Mouse (Mus musculus) CH12.LX (cell line): ENCODE results near the gene Kcnip4. TPM values are rescaled to one million over a fixed set of nuclear protein-coding genes. Genes with fewer than 3 reads are reported as not detected.

ENCODE experiments used
- DNase-seq: peaks from one replicate; pipeline ENCODE4 v3.0.0-alpha.2; 2013; ENCODE audit errors: extremely low read depth
- H3K27ac ChIP-seq: 2 replicates; pipeline ENCODE4 v1.5.1; 2012; ENCODE audit warnings: low read depth, mild to moderate bottlenecking, control low read depth, moderate library complexity; ENCODE audit not compliant: insufficient read depth
- H3K27me3 ChIP-seq: replicated peaks from 2 replicates; pipeline ENCODE3; 2012; ENCODE audit warnings: inconsistent platforms
- H3K36me3 ChIP-seq, 2 experiments: replicated peaks in 1 of 2; 2 replicates each; pipeline versions ENCODE3 to v1.6.1; 2012; ENCODE audit warnings: inconsistent platforms in 1 of 2, low read length in 1 of 2, mild to moderate bottlenecking in 1 of 2, mixed read lengths in 1 of 2, moderate library complexity in 1 of 2; ENCODE audit not compliant: control insufficient read depth in 1 of 2, insufficient read depth in 1 of 2
- H3K4me1 ChIP-seq, 2 experiments: 2 replicates each; pipeline ENCODE4 v1.6.1; 2012; ENCODE audit warnings: inconsistent platforms in 1 of 2, moderate library complexity in 1 of 2; ENCODE audit not compliant: insufficient read depth in 2 of 2, control insufficient read depth in 1 of 2
- H3K4me2 ChIP-seq: 2 replicates; pipeline ENCODE4 v1.6.1; 2012; ENCODE audit warnings: low read depth, mild to moderate bottlenecking, control low read depth; ENCODE audit not compliant: poor library complexity, insufficient read depth, severe bottlenecking
- H3K4me3 ChIP-seq, 3 experiments: fragments of 150-350 bp in 1 of 3; sonication (generic) in 1 of 3; replicated peaks in 1 of 3; 2 replicates each; pipeline versions ENCODE3 to v1.5.1; 2011 to 2012; ENCODE audit warnings: low read depth in 2 of 3, low read length in 2 of 3, mild to moderate bottlenecking in 2 of 3, moderate library complexity in 2 of 3, control low read depth in 1 of 3, improper control_type of control experiment in 1 of 3, inconsistent platforms in 1 of 3, mixed read lengths in 1 of 3; ENCODE audit not compliant: poor library complexity in 1 of 3
- H3K79me2 ChIP-seq: replicated peaks from 2 replicates; pipeline ENCODE4 v1.6.1; 2012; ENCODE audit warnings: mild to moderate bottlenecking, moderate library complexity; ENCODE audit not compliant: control insufficient read depth, poor library complexity, insufficient read depth, severe bottlenecking; ENCODE audit errors: extremely low read depth
- H3K9ac ChIP-seq: 2 replicates; pipeline ENCODE4 v1.6.1; 2012; ENCODE audit warnings: low read depth, mild to moderate bottlenecking, control low read depth, moderate library complexity; ENCODE audit not compliant: insufficient read depth
- H3K9me3 ChIP-seq: replicated peaks from 2 replicates; pipeline ENCODE3; 2012; ENCODE audit warnings: low read length, inconsistent platforms, mixed read lengths
- BHLHE40 ChIP-seq: IDR thresholded peaks from 2 replicates; pipeline ENCODE4 v1.6.1; 2011; ENCODE audit warnings: mild to moderate bottlenecking, low read depth, low read length, improper control_type of control experiment
- CHD1 ChIP-seq: IDR thresholded peaks from 2 replicates; pipeline ENCODE4 v1.6.1; 2012; ENCODE audit warnings: low read depth, low read length, improper control_type of control experiment, inconsistent platforms
- CHD2 ChIP-seq: IDR thresholded peaks from 2 replicates; pipeline ENCODE4 v1.6.1; 2011; ENCODE audit warnings: low read length, improper control_type of control experiment
- CTCF ChIP-seq, 2 experiments: IDR thresholded peaks in 1 of 2; conservative IDR thresholded peaks in 1 of 2; 2 replicates each; pipeline ENCODE4 v1.5.1; 2011 to 2012; ENCODE audit warnings: low read depth in 2 of 2, low read length in 2 of 2, improper control_type of control experiment in 1 of 2, inconsistent platforms in 1 of 2, mild to moderate bottlenecking in 1 of 2, moderate library complexity in 1 of 2
- E2F4 ChIP-seq: IDR thresholded peaks from 2 replicates; pipeline ENCODE4 v1.6.1; 2011; ENCODE audit warnings: low read depth, low read length, improper control_type of control experiment; ENCODE audit not compliant: insufficient replicate concordance
- ELF1 ChIP-seq: IDR thresholded peaks from 2 replicates; pipeline ENCODE4 v1.6.1; 2014; ENCODE audit warnings: low read depth, mild to moderate bottlenecking, inconsistent platforms, low read length, improper control_type of control experiment
- EP300 ChIP-seq: IDR thresholded peaks from 2 replicates; pipeline ENCODE4 v1.6.1; 2011; ENCODE audit warnings: low read length, improper control_type of control experiment
- ETS1 ChIP-seq: conservative IDR thresholded peaks from 2 replicates; pipeline ENCODE4 v1.6.1; 2012; ENCODE audit warnings: low read depth, mild to moderate bottlenecking, inconsistent platforms, low read length, improper control_type of control experiment, moderate library complexity
- HCFC1 ChIP-seq: IDR thresholded peaks from 2 replicates; pipeline ENCODE4 v1.6.1; 2012; ENCODE audit warnings: low read depth, mild to moderate bottlenecking, inconsistent platforms, low read length, improper control_type of control experiment
- JUN ChIP-seq: IDR thresholded peaks from 2 replicates; pipeline ENCODE4 v1.6.1; 2011; ENCODE audit warnings: low read depth, mild to moderate bottlenecking, low read length, improper control_type of control experiment, moderate library complexity; ENCODE audit not compliant: insufficient read depth
- JUND ChIP-seq: conservative IDR thresholded peaks from 2 replicates; pipeline ENCODE4 v1.6.1; 2011; ENCODE audit warnings: low read depth, low read length, improper control_type of control experiment
- MAX ChIP-seq: IDR thresholded peaks from 2 replicates; pipeline ENCODE4 v1.6.1; 2011; ENCODE audit warnings: low read length, improper control_type of control experiment
- NELFE ChIP-seq: IDR thresholded peaks from 2 replicates; pipeline ENCODE4 v1.6.1; 2011; ENCODE audit warnings: low read depth, low read length, improper control_type of control experiment
- NRF1 ChIP-seq: IDR thresholded peaks from 2 replicates; pipeline ENCODE4 v1.6.1; 2014; ENCODE audit warnings: low read depth, mild to moderate bottlenecking, inconsistent platforms, low read length, improper control_type of control experiment, moderate library complexity
- PAX5 ChIP-seq: IDR thresholded peaks from 2 replicates; pipeline ENCODE4 v1.6.1; 2012; ENCODE audit warnings: low read length, inconsistent platforms, mixed read lengths
- POLR2A ChIP-seq: IDR thresholded peaks from 2 replicates; pipeline ENCODE4 v1.6.1; 2011; ENCODE audit warnings: low read depth, mild to moderate bottlenecking, improper control_type of control experiment, low read length
- POLR2AphosphoS2 ChIP-seq: IDR thresholded peaks from 2 replicates; pipeline ENCODE4 v1.6.1; 2011; ENCODE audit warnings: low read depth, low read length, improper control_type of control experiment
- RAD21 ChIP-seq: IDR thresholded peaks from 2 replicates; pipeline ENCODE4 v1.6.1; 2011; ENCODE audit warnings: low read depth, mild to moderate bottlenecking, low read length, improper control_type of control experiment, moderate library complexity
- SMC3 ChIP-seq: IDR thresholded peaks from 2 replicates; pipeline ENCODE4 v1.6.1; 2011; ENCODE audit warnings: low read depth, low read length, improper control_type of control experiment
- TCF12 ChIP-seq: IDR thresholded peaks from 2 replicates; pipeline ENCODE4 v1.6.1; 2014; ENCODE audit warnings: low read depth, mild to moderate bottlenecking, inconsistent platforms, low read length, improper control_type of control experiment
- UBTF ChIP-seq: IDR thresholded peaks from 2 replicates; pipeline ENCODE4 v1.6.1; 2012; ENCODE audit warnings: low read depth, mild to moderate bottlenecking, inconsistent platforms, low read length, improper control_type of control experiment, moderate library complexity
- USF1 ChIP-seq: IDR thresholded peaks from 2 replicates; pipeline ENCODE4 v1.6.1; 2014; ENCODE audit warnings: low read depth, mild to moderate bottlenecking, inconsistent platforms, low read length, improper control_type of control experiment
- USF2 ChIP-seq: conservative IDR thresholded peaks from 2 replicates; pipeline ENCODE4 v1.6.1; 2011; ENCODE audit warnings: low read depth, low read length, improper control_type of control experiment
- dilution Hi-C: fragments of 300-500 bp; cut with MboI; formaldehyde crosslinking; loops from 2 replicates; pipeline ENCODE4 v1.14.3; 2020; ENCODE audit warnings: low sequenced_read_pairs; ENCODE audit not compliant: extremely low pct_unique_long_range_greater_than_20kb, extremely low pct_ligation_motif_present
- in situ Hi-C: fragments of 300-500 bp; cut with MboI; formaldehyde crosslinking; loops from 3 replicates; pipeline ENCODE4 v1.14.3; 2019; ENCODE audit warnings: low sequenced_read_pairs, low pct_ligation_motif_present, low pct_unique_long_range_greater_than_20kb, mixed read lengths
- polyA plus RNA-seq: library from polyadenylated mRNA; unstranded; fragments of >175 nt; gene quantifications from 2 replicates; pipeline ENCODE4 v1.2.1, GENCODE M21; 2012; ENCODE audit warnings: low read depth; ENCODE audit not compliant: insufficient read length
- total RNA-seq, 2 experiments: library from RNA; depleted of rRNA; stranded (reverse); fragments of 300-350 nt in 1 of 2; fragments of >200 nt in 1 of 2; gene quantifications; 2 replicates each; pipeline ENCODE4 v1.2.3; 2012 to 2014

The Kcnip4 gene
- total and polyA plus RNA-seq, 3 experiments: 0.80 TPM; not detected in 2

GRCm38 (mm10) chr5:48411462-48411861 lies 1113.2 kb downstream of the Kcnip4 start:
- in situ Hi-C loops (no loop called here), dilution Hi-C loops (no loop called here)
- no peaks in the 10 kb centered on the region for H3K4me1 ChIP-seq
- no peak for DNase-seq
- H3K9me3 ChIP-seq: no peaks in the 10 kb centered on the region
- no peak overlapping the region for H3K4me3 ChIP-seq
- TF ChIP-seq POLR2AphosphoS2 (no peak), SMC3 (no peak), EP300 (no peak), USF1 (no peak), CHD1 (no peak), HCFC1 (no peak), BHLHE40 (no peak), NRF1 (no peak), UBTF (no peak), POLR2A (no peak), ELF1 (no peak), RAD21 (no peak), JUND (no peak), JUN (no peak), USF2 (no peak), CTCF (conservative IDR thresholded peaks at IDR 0.05 in 1 of 2, IDR thresholded peaks at IDR 0.05 in 1 of 2; ENCODE audit: low read depth in 2 of 2, low read length in 2 of 2) (no peak), MAX (no peak), ETS1 (no peak)
- H3K27ac ChIP-seq: no peak overlapping the region
- H3K9ac ChIP-seq: no peak overlapping the region
- peaks cover 0 to 27% of the 10 kb centered on the region in 2 experiments for H3K36me3 ChIP-seq
- H3K4me2 ChIP-seq: no peak overlapping the region
- H3K79me2 ChIP-seq: no peaks in the 10 kb centered on the region
- H3K27me3 ChIP-seq: no peaks in the 10 kb centered on the region

- dilution Hi-C loops: no loop called here
- H3K9me3 ChIP-seq: no peaks in the 10 kb centered on the region
- no peaks in the 10 kb centered on the region for H3K4me1 ChIP-seq
- H3K27me3 ChIP-seq: no peaks in the 10 kb centered on the region
- TF ChIP-seq HCFC1 (no peak), NELFE (no peak), UBTF (no peak), EP300 (no peak), ETS1 (no peak), PAX5 (no peak), E2F4 (no peak), CHD2 (no peak), TCF12 (no peak), USF2 (no peak)
- in situ Hi-C loops: no loop called here
- no peaks in the 10 kb centered on the region for H3K79me2 ChIP-seq
- DNase-seq: no peak
- no peak overlapping the region for H3K4me2 ChIP-seq
- no peak overlapping the region for H3K9ac ChIP-seq
- peaks cover 0 to 30% of the 10 kb centered on the region in 2 experiments for H3K36me3 ChIP-seq
- H3K27ac ChIP-seq: no peak overlapping the region
- no peak overlapping the region for H3K4me3 ChIP-seq
These were observed 1114.4 kb downstream of the Kcnip4 start for GRCm38 (mm10) chr5:48410348-48410747.
